Mouse (Mus musculus) midbrain, embryonic 12.5 days (tissue): ENCODE data around the gene Foxc2. TPM values are rescaled to one million over a fixed set of nuclear protein-coding genes. Genes with fewer than 3 reads are reported as not detected.

ENCODE experiments used
- microRNA-seq: library from miRNA; unstranded; fragments of <30 nt; microRNA quantifications from one replicate; pipeline ENCODE4, GENCODE M21; 2017
- polyA plus RNA-seq: library from polyadenylated mRNA; unstranded; fragments of >200 nt; fragmentation: Nextera tagmentation; extraction: Ambion mirVana; gene quantifications from 2 replicates; pipeline ENCODE4 v1.2.1, GENCODE M21; 2016

Foxc2 gene
- polyA plus RNA-seq, 1 experiment from 2014 or later = 17.4 TPM

Small RNA genes lying within 50 kb of the gene (microRNA-seq; reads per million reads assigned to microRNA genes)
- gene Gm27530 = not detected

Other genes with a start within 250 kb of the Foxc2 start
- gene Foxf1, start 31.8 kb upstream of the Foxc2 start, polyA plus RNA-seq = 0.24 and 0.33 TPM in 2 replicates
- gene Mthfsd, start 7.8 kb upstream of the Foxc2 start, polyA plus RNA-seq = 59.6 and 61.4 TPM in 2 replicates
- gene Foxl1, start 11.8 kb downstream of the Foxc2 start, polyA plus RNA-seq = 0.46 and 1.3 TPM in 2 replicates